Mouse (Mus musculus) adrenal gland, postnatal 36 days (tissue): Measurements from ENCODE around the gene Efcab12. TPM values are rescaled to one million over a fixed set of nuclear protein-coding genes. Genes with fewer than 3 reads are reported as not detected.

ENCODE experiments used
- DNase-seq, 2 experiments: peaks; one replicate each; pipeline ENCODE4 v3.0.0; 2021; ENCODE audit warnings: mixed read lengths in 1 of 2
- total RNA-seq, 2 experiments: library from RNA; stranded (reverse); gene quantifications; 2 replicates each; pipeline ENCODE4 v1.2.3; 2021

The Efcab12 gene
- total RNA-seq, 2 experiments from 2014 or later = 0.36 to 0.86 TPM

GRCm38 (mm10) chr6:115845006-115845405 is 6.8 kb upstream of the Efcab12 start:
- no peak for DNase-seq

GRCm38 (mm10) chr6:115838745-115839144 is 533 bp upstream of the Efcab12 start:
- no peak for DNase-seq

GRCm38 (mm10) chr6:115833861-115834260 is 4.4 kb downstream of the Efcab12 start:
- no peak for DNase-seq

GRCm38 (mm10) chr6:115832152-115832850 is 5.9 kb downstream of the Efcab12 start:
- DNase-seq = no peak

GRCm38 (mm10) chr6:115830779-115831601 is 7.2 kb downstream of the Efcab12 start:
- DNase-seq = no peak

GRCm38 (mm10) chr6:115823850-115824464 is 14.3 kb downstream of the Efcab12 start:
- peak; percentile 60 to 78 for DNase-seq

GRCm38 (mm10) chr6:115821216-115821993 is 16.8 kb downstream of the Efcab12 start:
- DNase-seq = no peak

- DNase-seq = no peak
Measured at GRCm38 (mm10) chr6:115818129-115818528, 20.1 kb downstream of the Efcab12 start.

- no peak for DNase-seq
Measured at GRCm38 (mm10) chr6:115815041-115815440, 23.2 kb downstream of the Efcab12 start.

- DNase-seq = peak; percentile 75 to 83
Measured at GRCm38 (mm10) chr6:115814104-115814503, 24.1 kb downstream of the Efcab12 start.

GRCm38 (mm10) chr6:115811606-115812005 is 26.6 kb downstream of the Efcab12 start:
- DNase-seq = no peak

GRCm38 (mm10) chr6:115808488-115809231 is 29.6 kb downstream of the Efcab12 start, which contains the start of gene Rpl32:
TSS of gene Rpl32 (minus strand) at chr6:115808747.
- peak; percentile 87 to 88 for DNase-seq

GRCm38 (mm10) chr6:115808196-115808487 is 30.1 kb downstream of the Efcab12 start:
- DNase-seq = peak in 1 of 2 experiments; percentile 54

- peak; percentile 22 to 32 for DNase-seq
Measured at GRCm38 (mm10) chr6:115807464-115808195, 30.6 kb downstream of the Efcab12 start.

- DNase-seq = no peak
Measured at GRCm38 (mm10) chr6:115804432-115805192, 33.6 kb downstream of the Efcab12 start.

- peak; percentile 77 to 86 for DNase-seq
Measured at GRCm38 (mm10) chr6:115803541-115804382, 34.5 kb downstream of the Efcab12 start.

- DNase-seq = no peak
Measured at GRCm38 (mm10) chr6:115801811-115802210, 36.4 kb downstream of the Efcab12 start.

- no peak for DNase-seq
Measured at GRCm38 (mm10) chr6:115792691-115793215, 45.5 kb downstream of the Efcab12 start.
